In genomic region chr3:68954487-68954886, GRCm38 (mm10) we compare ENCODE assay signal across 8 mouse cellular contexts. TPM values are rescaled to one million over a fixed set of nuclear protein-coding genes. Genes with fewer than 3 reads are reported as not detected.
DNase-seq lines count a peak whose midpoint lies in the region; ATAC-seq and TF ChIP-seq lines count a peak whose summit lies in the region.

No protein-coding gene starts in this region.

- no peak overlapping the region for H3K27ac ChIP-seq in heart, adult 2 months
- no peak overlapping the region for H3K27ac ChIP-seq in midbrain, embryonic 14.5 days (replicated peaks; ENCODE audit: low read depth, low read length)
- no peak overlapping the region for H3K27ac ChIP-seq in midbrain, embryonic 11.5 days (ENCODE audit: low read depth, low read length)
- H3K27ac ChIP-seq in forebrain, embryonic 13.5 days: no peak overlapping the region
- no peak overlapping the region for H3K27ac ChIP-seq in midbrain, embryonic 15.5 days

- TF ChIP-seq POLR2A in heart, adult 2 months (IDR thresholded peaks at IDR 0.05; ENCODE audit: insufficient read depth, low read depth, low read length): no peak

- no peaks in the 10 kb centered on the region for H3K4me1 ChIP-seq in heart, adult 2 months (ENCODE audit: control insufficient read depth, insufficient read depth, low read length)
- H3K4me1 ChIP-seq in midbrain, embryonic 14.5 days (ENCODE audit: control insufficient read depth, insufficient read depth, low read length): no peaks in the 10 kb centered on the region
- H3K4me1 ChIP-seq in midbrain, embryonic 11.5 days (ENCODE audit: control insufficient read depth, insufficient read depth, low read length): no peaks in the 10 kb centered on the region
- 0 out of 2 replicates have a peak, but pooled peaks cover 4% of the 10 kb centered on the region for H3K4me1 ChIP-seq in forebrain, embryonic 13.5 days
- H3K4me1 ChIP-seq in midbrain, embryonic 15.5 days: no peaks in the 10 kb centered on the region

- no peak overlapping the region for H3K4me3 ChIP-seq in heart, adult 2 months
- no peak overlapping the region for H3K4me3 ChIP-seq in midbrain, embryonic 14.5 days (replicated peaks; ENCODE audit: low read depth, low read length)
- H3K4me3 ChIP-seq in midbrain, embryonic 11.5 days (ENCODE audit: low read depth, low read length): no peak overlapping the region
- H3K4me3 ChIP-seq in forebrain, embryonic 13.5 days: no peak overlapping the region
- no peak overlapping the region for H3K4me3 ChIP-seq in midbrain, embryonic 15.5 days

- no peak overlapping the region for H3K4me2 ChIP-seq in midbrain, embryonic 14.5 days (ENCODE audit: low read length)
- H3K4me2 ChIP-seq in midbrain, embryonic 11.5 days: no peak overlapping the region
- no peak overlapping the region for H3K4me2 ChIP-seq in forebrain, embryonic 13.5 days
- H3K4me2 ChIP-seq in midbrain, embryonic 15.5 days: no peak overlapping the region

- 49% methylated on average over 6 of the region's 6 CpGs for WGBS in heart, adult 2 months
- 67% methylated on average over 6 of the region's 6 CpGs for WGBS in midbrain, embryonic 14.5 days
- 76% methylated on average over 6 of the region's 6 CpGs for WGBS in midbrain, embryonic 11.5 days
- 67% methylated on average over 6 of the region's 6 CpGs for WGBS in forebrain, embryonic 13.5 days
- WGBS in midbrain, embryonic 15.5 days: 59% methylated on average over 6 of the region's 6 CpGs

- ATAC-seq in midbrain, embryonic 14.5 days (ENCODE audit: low FRiP score, low TSS enrichment): no peak
- no peak for ATAC-seq in midbrain, embryonic 11.5 days (ENCODE audit: low FRiP score)
- ATAC-seq in activated CD4-positive, CD25-positive, alpha-beta regulatory T cell, adult 4 months: peak; percentile 59
- ATAC-seq in forebrain, embryonic 13.5 days: no peak
- ATAC-seq in midbrain, embryonic 15.5 days (replicated peaks): no peak

- no peaks in the 10 kb centered on the region for H3K27me3 ChIP-seq in heart, adult 2 months (ENCODE audit: control insufficient read depth, insufficient read depth, low read length)
- H3K27me3 ChIP-seq in midbrain, embryonic 14.5 days (ENCODE audit: control insufficient read depth, insufficient read depth, low read length): no peaks in the 10 kb centered on the region
- no peaks in the 10 kb centered on the region for H3K27me3 ChIP-seq in midbrain, embryonic 11.5 days (ENCODE audit: control insufficient read depth, insufficient read depth, low read length)
- no peaks in the 10 kb centered on the region for H3K27me3 ChIP-seq in forebrain, embryonic 13.5 days
- no peaks in the 10 kb centered on the region for H3K27me3 ChIP-seq in midbrain, embryonic 15.5 days (replicated peaks)

- no peaks in the 10 kb centered on the region for H3K79me2 ChIP-seq in heart, adult 2 months (replicated peaks; ENCODE audit: control insufficient read depth, insufficient read depth, low read length)

- intact Hi-C loops in heart, adult 2 months (cut with DNase I): loop anchor here (5.0 to 10.0 kb wide), 2 partner anchors 240 to 387 kb away; no protein-coding TSS in a partner anchor
- intact Hi-C loops in heart, postnatal 25 days (cut with DNase I): loop anchor here (10.0 kb wide), 2 partner anchors 240 to 340 kb away; no protein-coding TSS in a partner anchor

- no peak overlapping the region for H3K9ac ChIP-seq in heart, adult 2 months (ENCODE audit: low read depth, low read length)
- H3K9ac ChIP-seq in midbrain, embryonic 14.5 days (replicated peaks; ENCODE audit: low read length): no peak overlapping the region
- no peak overlapping the region for H3K9ac ChIP-seq in midbrain, embryonic 11.5 days (ENCODE audit: low read length)
- H3K9ac ChIP-seq in forebrain, embryonic 13.5 days: no peak overlapping the region
- no peak overlapping the region for H3K9ac ChIP-seq in midbrain, embryonic 15.5 days

- no peaks in the 10 kb centered on the region for H3K9me3 ChIP-seq in midbrain, embryonic 14.5 days (ENCODE audit: control insufficient read depth, low read length)
- no peaks in the 10 kb centered on the region for H3K9me3 ChIP-seq in midbrain, embryonic 11.5 days (ENCODE audit: control insufficient read depth, low read length)
- no peaks in the 10 kb centered on the region for H3K9me3 ChIP-seq in forebrain, embryonic 13.5 days (replicated peaks)
- no peaks in the 10 kb centered on the region for H3K9me3 ChIP-seq in midbrain, embryonic 15.5 days

- no peak for TF ChIP-seq EP300 in heart, adult 2 months (IDR thresholded peaks at IDR 0.05; ENCODE audit: insufficient read depth, low read depth, low read length)

- H3K36me3 ChIP-seq in heart, adult 2 months (ENCODE audit: control insufficient read depth, insufficient read depth, low read length): no peaks in the 10 kb centered on the region
- no peaks in the 10 kb centered on the region for H3K36me3 ChIP-seq in midbrain, embryonic 14.5 days (ENCODE audit: control insufficient read depth, insufficient read depth, low read length)
- no peaks in the 10 kb centered on the region for H3K36me3 ChIP-seq in midbrain, embryonic 11.5 days (ENCODE audit: control insufficient read depth, insufficient read depth, low read length)
- peaks cover 5% of the 10 kb centered on the region; the same call in 1 of the 2 replicates for H3K36me3 ChIP-seq in forebrain, embryonic 13.5 days (ENCODE audit: poor library complexity, severe bottlenecking)
- H3K36me3 ChIP-seq in midbrain, embryonic 15.5 days (replicated peaks): no peaks in the 10 kb centered on the region

- DNase-seq in heart, adult 2 months: no peak
- no peak for DNase-seq in heart, postnatal 25 days (ENCODE audit: low spot score)
- DNase-seq in midbrain, embryonic 14.5 days: peak; percentile 82
- DNase-seq in midbrain, embryonic 11.5 days (ENCODE audit: low spot score, missing footprints): no peak
- peak; percentile 7 to 16 for DNase-seq in natural killer cell, adult 2 months (ENCODE audit: low spot score in 2 of 2)

- TF ChIP-seq CTCF in heart, adult 2 months (IDR thresholded peaks at IDR 0.05): peak; percentile 92

RNA-seq across cellular contexts. Expression of gene Ift80, which starts 49.9 kb away (rescaled TPM):
- 1 to 10 TPM; 4.8 to 5.1 TPM for total RNA-seq in heart, adult 2 months (2021)
- polyA plus RNA-seq in heart, adult 2 months (2012; rRNA removed): 1.3 and 3.5 TPM in 2 replicates
- total RNA-seq in heart, postnatal 25 days (2021): 1 to 10 TPM; 4.1 to 7.0 TPM
- polyA plus RNA-seq in midbrain, embryonic 14.5 days (2014; fragmentation: Nextera tagmentation; extraction: Ambion mirVana): 5.6 and 11.2 TPM in 2 replicates
- polyA plus RNA-seq in midbrain, embryonic 11.5 days (2014; fragmentation: Nextera tagmentation; extraction: Ambion mirVana): 21.7 and 26.2 TPM in 2 replicates
- polyA plus RNA-seq in activated CD4-positive, CD25-positive, alpha-beta regulatory T cell, adult 4 months (2017; shearing (Covaris generic)): 100 to 1,000 TPM in 1 of 2 experiments, 10 to 100 TPM in 1; 76.4 to 105 TPM
- polyA plus RNA-seq in forebrain, embryonic 13.5 days (2015; fragmentation: Nextera tagmentation; extraction: Ambion mirVana): 12.8 and 13.9 TPM in 2 replicates
- 8.0 and 8.3 TPM in 2 replicates for polyA plus RNA-seq in midbrain, embryonic 15.5 days (2015; fragmentation: Nextera tagmentation; extraction: Ambion mirVana)

RNA-seq across cellular contexts. Expression of gene Smc4, which starts 50.1 kb away (rescaled TPM):
- total RNA-seq in heart, adult 2 months (2021): 10 to 100 TPM; 11.1 to 12.0 TPM
- polyA plus RNA-seq in heart, adult 2 months (2012; rRNA removed): 1.5 and 3.3 TPM in 2 replicates
- total RNA-seq in heart, postnatal 25 days (2021): 10 to 100 TPM; 15.3 to 16.0 TPM
- polyA plus RNA-seq in midbrain, embryonic 14.5 days (2014; fragmentation: Nextera tagmentation; extraction: Ambion mirVana): 32.9 and 47.8 TPM in 2 replicates
- 219 and 241 TPM in 2 replicates for polyA plus RNA-seq in midbrain, embryonic 11.5 days (2014; fragmentation: Nextera tagmentation; extraction: Ambion mirVana)
- 100 to 1,000 TPM; 394 to 401 TPM for polyA plus RNA-seq in activated CD4-positive, CD25-positive, alpha-beta regulatory T cell, adult 4 months (2017; shearing (Covaris generic))
- polyA plus RNA-seq in forebrain, embryonic 13.5 days (2015; fragmentation: Nextera tagmentation; extraction: Ambion mirVana): 177 and 180 TPM in 2 replicates
- 32.1 and 36.9 TPM in 2 replicates for polyA plus RNA-seq in midbrain, embryonic 15.5 days (2015; fragmentation: Nextera tagmentation; extraction: Ambion mirVana)

Comparison
In these comparisons a context has a peak if more than half of its experiments do, and no peak if none do; other contexts are left out.
1. DNase-seq: peak in midbrain, embryonic 14.5 days (single experiment) and natural killer cell, adult 2 months (2 of 2); none in heart, adult 2 months (0 of 2), heart, postnatal 25 days (single experiment) and midbrain, embryonic 11.5 days (single experiment).